Mouse (Mus musculus) brain, embryonic 14.5 days (tissue): ENCODE results near the gene Smc5.

ENCODE experiments used
- CTCF ChIP-seq: fragments of 200-500 bp; IDR thresholded peaks from 2 replicates; pipeline ENCODE4 v1.5.1; 2012; ENCODE audit warnings: inconsistent platforms, mild to moderate bottlenecking, moderate library complexity, borderline replicate concordance; ENCODE audit not compliant: insufficient read depth, insufficient read length; ENCODE audit errors: extremely low read depth
- POLR2A ChIP-seq: fragments of 200-500 bp; IDR thresholded peaks from 2 replicates; pipeline ENCODE4 v1.6.1; 2012; ENCODE audit warnings: mild to moderate bottlenecking, inconsistent platforms, borderline replicate concordance; ENCODE audit not compliant: poor library complexity, insufficient read depth, insufficient read length, severe bottlenecking; ENCODE audit errors: extremely low read depth

GRCm38 (mm10) chr19:23159780-23160395, 113.8 kb downstream of the Smc5 start:
- TF ChIP-seq CTCF (no peak), POLR2A (no peak)
